Mouse (Mus musculus) neural tube, embryonic 10.5 days (tissue): ENCODE measurements around the gene Ncbp1.
A peak's percentile ranks its signal among the peaks of the same experiment; 100 is the strongest.
"Not testable (repeated sequence)": the region's sequence is repeated elsewhere in the genome, so short reads cannot be mapped to it uniquely, and the experiment has no call there.

Experiments
- DNase-seq: peaks from one replicate; pipeline ENCODE4 v3.0.0-alpha.2; 2017; ENCODE audit warnings: low spot score; ENCODE audit errors: extremely low spot score

Gene Ncbp1

DNA sequence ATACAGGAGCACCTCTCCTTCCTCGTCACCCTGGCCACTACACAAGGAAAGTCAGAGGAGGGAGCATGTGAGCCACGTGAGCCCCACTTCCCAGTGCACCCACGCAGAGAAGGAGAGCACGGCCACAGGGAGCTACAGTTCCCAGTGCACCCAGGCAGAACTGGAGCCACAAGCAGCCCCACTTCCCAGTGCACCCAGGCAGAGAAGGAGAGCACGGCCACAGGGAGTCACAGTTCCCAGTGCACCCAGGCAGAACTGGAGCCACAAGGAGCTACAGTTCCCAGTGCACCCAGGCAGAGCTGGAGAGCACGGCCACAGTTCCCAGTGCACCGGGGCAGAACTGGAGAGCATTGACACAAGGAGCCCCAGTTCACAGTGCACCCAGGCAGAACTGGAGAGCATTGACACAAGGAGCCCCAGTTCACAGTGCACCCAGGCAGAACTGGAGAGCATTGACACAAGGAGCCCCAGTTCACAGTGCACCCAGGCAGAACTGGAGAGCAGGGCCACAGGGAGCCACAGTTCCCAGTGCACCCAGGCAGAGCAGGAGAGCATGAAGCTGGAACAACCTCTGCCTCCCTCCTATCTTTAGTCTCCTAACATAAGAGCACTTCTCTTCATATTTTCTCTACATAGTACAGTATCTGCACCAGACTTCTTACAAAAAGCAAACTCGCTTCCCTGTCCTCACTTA lies 9.0 kb upstream of the Ncbp1 start:
- DNase-seq: no peak

DNA sequence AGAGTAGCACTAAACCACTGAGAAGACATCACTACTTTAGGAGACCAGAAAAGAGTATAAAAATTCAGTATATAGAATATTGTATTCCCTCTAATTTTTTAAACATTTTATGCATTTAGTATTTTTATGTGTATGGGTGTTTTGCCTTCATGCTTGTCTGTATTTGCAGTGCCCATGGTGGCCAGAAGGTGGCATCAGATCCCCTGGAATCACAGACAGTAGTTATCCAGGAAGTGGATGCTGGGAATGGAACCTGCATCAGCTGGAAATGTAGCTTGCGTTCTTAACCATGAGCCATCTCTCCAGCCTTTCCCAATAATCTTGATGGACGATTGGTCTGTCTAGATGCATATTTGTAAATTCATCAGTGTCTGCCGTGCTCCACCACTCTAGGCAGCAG lies 8.2 kb upstream of the Ncbp1 start:
- DNase-seq: peak; percentile 60

DNA sequence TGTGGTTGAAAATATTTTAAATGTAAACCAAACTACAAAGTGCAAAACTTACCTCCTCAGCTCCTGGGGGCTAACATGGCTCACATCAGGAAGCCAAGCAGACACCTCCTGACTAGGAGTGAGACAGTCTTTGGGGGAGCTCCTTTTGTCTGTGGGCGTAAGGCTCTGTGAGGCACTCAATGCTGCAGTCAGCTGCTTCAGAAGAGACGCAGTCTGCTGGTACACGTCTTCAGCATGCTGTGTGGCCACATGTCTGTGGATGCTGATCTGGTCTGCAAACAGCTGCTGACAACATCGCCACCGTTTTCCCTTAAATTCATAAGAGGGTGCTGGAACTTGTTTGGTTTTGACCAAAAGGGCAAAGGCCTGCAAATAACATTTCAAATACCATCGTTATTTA lies 6.6 kb upstream of the Ncbp1 start:
- DNase-seq: no peak

DNA sequence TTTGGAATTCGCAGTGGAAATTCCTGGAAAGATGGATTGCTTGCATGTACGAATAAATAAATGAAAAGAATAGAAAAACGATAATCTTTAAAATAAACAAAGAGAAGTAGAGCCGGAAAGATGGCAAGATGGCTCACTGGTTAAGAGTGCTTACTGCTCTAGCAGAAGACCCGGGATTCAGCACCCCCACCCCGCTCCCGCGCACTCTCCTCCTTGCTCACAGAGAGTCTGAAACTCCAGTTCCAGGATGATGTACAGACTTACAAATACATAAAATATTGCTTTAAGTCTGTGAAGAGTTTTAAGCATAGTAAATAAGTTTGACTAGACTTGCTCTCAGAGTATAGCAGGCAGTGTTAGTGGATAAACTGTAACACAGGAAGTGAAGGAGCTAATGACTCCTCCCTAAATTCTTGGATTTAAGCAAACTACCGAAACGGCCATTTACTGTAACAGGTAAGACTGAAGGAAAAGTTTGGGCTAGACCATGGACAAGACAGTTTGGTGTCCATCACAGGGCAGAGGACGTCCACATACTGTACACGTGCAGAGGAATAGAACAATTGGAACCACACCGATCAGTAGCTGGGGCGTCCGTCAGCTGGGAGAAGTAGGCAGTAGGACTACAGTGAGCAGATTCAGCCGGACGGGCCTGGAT lies 655 bp upstream of the Ncbp1 start:
- no peak for DNase-seq

DNA sequence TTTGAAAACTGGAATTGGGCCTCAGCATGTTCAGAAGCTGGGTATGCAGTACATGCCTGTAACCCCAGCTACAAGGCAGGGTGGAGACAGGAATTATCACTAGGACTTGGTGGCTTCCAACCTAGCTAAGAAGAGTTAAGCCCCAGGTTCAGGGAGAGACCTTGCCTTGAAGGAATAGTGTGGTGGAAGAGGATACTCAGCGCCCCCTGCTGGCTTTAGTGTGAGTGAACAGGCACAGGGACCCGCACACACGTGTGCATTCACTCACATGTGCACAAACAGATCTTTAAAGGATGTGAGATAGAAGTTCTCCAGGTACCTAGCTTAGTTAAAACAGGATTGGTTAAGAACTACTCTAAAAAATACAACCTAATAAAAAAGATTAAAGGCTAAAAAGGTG lies 5.9 kb downstream of the Ncbp1 start:
- DNase-seq: no peak

DNA sequence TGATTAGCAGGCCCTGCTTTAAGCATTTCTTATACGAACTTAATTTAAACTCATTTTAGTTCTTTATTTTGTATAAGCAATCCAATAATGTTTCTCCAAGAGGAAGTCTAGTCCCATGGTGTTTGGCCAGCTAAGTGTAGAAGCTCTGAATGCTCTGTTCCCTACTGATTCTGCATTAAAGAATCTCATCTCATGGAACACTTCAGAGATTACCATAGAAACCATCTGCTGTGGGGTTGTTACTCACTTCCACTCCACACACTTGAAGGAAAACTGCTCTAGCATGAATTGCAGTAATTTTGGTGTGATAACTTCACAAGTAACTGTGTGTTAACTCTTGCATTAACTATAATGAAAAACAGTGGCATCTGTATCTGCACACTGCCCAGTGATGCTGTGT lies 8.5 kb downstream of the Ncbp1 start:
- no peak for DNase-seq

DNA sequence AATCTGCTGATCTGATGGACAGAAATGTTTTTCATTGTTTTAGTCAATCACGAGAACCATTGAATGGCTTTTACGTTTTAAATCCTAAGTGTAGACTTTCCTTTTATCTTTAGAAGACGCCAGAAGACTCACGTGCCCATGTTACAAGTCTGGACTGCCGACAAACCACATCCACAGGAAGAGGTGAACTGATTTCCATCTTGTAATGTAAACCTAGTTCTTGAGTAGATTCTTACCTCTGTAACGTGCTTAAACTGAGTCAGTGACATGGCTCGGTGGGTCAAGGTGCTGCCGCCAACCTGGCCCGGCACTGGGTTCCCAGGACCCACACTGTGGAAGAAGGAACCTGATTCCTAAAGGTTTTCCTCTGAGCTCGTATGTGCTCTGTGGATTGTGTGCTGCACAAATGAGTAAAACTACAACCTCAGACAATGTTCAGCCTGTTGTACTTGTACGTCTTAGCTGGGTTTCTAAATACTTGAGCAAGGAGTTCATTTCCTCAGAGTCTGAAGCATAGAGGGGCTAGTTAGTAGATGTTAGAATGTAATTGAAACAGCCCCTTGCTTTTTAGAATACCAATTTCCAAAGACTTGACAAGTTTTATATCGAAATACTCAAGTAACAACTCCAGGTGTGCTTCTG lies 13.6 kb downstream of the Ncbp1 start:
- no peak for DNase-seq

DNA sequence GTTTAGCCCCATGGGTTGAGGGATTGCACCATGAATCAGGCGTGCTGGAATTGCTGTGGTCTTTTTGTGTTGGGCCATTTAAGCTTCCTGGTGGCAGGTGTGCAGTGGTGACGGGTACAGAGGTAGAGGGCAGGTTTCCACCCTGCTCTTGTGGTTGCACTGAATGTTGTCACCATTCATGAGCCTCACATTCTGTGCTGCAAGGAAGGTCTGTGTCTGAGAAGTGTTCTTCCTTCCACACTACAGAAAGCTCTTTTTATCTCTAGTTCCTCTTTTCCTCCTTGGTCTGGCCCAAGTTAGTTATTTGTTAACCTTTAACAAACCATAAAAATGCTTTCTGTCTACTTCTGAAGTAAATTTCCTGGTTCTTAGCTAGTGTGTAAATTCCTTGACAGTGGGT lies 25.6 kb downstream of the Ncbp1 start:
- no peak for DNase-seq

DNA sequence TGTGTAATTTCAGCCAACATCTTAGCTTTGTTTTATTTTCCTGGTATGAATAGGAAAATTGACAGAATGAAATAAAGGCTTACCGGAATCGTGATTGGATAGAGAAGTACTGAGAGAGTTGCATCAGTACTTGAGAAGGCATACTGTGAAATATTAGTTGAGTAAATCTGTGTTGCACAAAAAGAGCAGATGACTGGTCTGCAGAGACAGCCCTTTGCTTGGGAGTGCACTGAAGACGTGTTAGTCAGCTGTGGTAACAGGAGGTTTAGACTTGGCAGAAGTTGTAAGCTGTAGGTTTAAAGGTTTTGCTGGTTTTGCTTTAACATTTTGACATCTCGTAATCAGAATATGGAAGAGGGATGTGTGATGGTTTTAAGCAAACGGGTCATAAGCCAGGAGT lies 27.4 kb downstream of the Ncbp1 start:
- no peak for DNase-seq

DNA sequence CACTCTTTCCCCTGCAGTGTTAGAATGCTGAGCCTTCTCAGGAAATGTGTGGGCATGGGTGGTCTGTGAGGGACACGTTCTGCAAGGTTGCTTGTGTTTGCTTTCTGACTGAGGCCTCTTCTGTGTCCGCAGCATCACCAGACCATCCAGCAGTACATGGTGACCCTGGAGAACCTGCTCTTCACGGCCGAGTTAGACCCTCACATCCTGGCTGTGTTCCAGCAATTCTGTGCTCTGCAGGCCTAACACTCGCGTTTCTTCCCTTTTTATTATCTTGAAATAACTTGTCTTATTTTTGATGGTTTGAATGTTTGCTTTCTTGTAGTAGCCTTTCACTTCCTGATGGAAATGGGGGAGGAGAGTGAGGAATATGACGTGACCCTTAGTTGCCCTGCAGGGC lies 33.3 kb downstream of the Ncbp1 start:
- no peak for DNase-seq

DNA sequence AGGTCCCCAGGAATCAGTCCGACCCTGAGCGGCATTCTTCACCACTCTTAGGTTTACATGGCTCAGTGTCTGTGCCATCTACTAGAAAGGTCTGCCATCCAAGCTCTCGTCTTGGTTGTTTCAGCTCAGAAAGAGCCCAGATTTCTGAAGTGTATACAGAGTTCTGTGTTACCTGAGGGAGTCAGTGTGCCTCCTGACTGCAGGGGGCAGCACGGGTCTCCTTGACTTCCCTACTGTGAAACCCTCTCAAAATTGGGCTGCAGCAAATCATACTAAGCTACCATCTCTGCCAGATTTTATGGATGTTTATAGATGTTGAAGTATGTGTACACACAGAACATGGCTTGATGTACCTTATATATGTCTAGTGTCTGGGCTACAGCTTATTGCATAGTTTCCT lies 37.9 kb downstream of the Ncbp1 start:
- no peak for DNase-seq

DNA sequence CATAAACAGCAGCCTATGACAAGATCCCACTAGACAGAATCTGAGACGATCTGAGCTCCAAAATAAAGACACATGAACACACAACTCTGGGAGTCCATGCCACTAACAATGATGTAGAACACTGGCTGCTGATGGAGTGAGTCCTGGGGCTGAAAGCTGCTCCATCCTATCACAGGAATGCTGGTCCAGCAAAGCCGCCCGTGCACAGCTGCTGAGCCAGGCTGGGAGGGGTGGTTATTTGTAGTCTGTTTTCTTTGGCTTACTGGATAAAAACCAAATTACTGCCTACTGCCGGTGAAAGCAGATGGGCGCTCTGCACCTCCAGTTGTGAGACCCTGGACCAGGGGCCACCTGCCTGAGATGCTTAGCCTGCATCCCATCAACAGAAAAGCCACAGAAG lies 38.6 kb downstream of the Ncbp1 start:
- no peak for DNase-seq

DNA sequence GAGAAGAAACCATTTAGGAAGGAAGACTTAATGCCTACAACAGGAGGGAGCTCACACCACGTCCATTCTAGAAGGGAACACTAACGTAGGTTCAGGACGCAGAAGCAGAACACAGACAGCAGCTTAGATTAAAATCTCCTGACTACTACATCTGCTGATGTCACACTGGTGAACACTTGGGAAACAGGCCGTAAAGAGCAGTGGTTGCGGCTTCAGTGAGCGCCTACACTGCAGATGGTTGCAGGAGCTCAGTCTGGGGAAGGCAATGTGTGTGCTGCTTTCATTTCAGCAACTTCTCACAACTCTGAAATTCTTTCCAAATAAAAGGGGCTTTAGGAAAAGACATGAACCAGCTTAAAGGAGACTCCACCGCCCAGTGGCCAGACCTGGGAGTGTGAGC lies 39.1 kb downstream of the Ncbp1 start:
- no peak for DNase-seq

DNA sequence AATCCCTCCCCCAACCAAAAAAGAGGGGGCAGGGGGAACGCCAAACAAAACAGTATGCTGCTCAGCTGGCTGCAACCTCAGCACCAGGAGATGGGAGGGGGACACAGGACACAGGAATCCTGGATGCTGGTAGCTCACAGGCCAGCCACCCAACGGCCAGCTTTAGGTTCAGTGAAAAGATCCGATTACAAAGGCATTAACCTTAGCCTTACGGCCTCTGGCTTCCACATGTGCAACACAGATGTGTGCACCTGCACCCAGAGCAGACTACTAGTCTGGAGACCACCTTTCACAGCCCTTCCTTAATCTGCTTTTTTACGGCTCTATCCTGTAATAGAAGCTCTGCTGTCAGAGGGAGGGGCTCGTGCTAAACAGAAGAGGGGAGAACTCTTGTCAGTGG lies 42.8 kb downstream of the Ncbp1 start:
- DNase-seq: peak; percentile 30

DNA sequence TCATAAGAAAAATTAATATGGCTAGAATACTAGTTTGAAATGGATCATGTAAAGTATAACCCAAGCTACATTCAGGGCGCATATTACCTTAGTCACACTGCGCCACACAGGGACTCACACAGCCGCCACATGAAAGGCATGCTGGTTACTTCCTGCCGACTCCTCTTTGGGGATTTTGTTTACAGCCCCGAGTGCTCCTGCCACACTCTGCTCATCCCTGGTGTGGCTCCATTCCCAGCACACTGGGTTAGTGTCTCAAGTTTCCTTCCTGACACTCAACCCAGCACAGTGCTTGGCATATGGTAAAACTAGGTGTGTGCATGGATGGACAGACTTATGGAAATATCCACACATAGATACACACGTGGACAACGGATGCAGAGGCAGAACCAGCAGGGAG lies 43.8 kb downstream of the Ncbp1 start:
- no peak for DNase-seq

DNA sequence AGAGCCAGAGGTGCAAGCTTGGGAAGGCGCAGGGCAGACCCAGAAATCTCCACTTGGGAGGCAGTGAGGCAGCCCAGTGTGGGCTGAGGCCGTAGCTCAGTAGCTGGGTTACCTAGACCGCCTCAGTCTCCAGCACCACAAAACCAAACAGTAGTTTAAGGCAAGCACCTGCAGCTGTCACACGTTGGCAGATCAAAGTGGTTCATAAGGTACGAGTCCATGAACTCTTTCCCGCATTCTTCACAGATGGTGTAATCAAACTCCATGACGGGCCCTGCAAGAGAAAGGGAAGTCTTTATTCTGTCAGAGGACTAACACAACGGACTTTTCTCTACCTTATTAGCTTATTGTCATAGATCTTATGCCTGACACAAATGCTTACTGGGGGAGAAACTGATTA lies 47.0 kb downstream of the Ncbp1 start:
- DNase-seq: no peak

DNA sequence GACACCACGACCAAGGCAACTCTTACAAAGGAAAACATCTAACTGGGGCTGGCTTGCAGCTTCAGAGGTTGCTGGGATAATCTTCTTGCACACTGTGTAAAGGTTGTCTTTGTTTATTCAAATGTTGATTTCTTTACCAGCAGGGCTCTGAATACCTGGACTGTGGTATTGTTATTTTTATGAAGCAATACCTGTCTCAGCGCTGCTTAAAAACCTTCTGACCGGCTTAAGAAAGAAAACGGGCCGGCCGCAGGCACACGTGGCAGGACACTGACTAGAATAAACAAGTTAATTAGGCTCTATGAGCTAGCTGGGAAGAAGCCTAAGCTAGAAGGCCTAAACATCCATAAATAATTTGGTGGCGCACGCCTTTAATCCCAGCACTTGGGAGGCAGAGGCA lies 47.5 kb downstream of the Ncbp1 start:
- DNase-seq: no peak

DNA sequence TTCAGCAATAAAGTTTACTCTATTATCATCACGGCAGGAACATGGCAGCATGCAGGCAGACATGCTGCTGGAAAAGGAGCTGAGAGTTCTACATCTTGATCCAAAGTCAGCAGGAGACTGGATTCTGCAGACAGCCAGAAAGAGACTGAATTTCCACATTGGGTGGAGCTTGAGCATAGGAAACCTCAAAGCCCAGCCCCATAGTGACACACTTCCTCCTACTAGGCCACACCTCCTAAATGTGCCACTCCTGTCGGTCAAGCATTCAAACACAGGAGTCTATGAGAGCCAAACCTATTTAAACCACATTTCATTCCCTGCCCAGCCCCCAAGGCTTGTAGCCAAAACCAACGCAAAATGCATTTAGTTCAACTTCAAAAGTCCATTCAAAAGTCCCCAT lies 48.1 kb downstream of the Ncbp1 start:
- DNase-seq: no peak

DNA sequence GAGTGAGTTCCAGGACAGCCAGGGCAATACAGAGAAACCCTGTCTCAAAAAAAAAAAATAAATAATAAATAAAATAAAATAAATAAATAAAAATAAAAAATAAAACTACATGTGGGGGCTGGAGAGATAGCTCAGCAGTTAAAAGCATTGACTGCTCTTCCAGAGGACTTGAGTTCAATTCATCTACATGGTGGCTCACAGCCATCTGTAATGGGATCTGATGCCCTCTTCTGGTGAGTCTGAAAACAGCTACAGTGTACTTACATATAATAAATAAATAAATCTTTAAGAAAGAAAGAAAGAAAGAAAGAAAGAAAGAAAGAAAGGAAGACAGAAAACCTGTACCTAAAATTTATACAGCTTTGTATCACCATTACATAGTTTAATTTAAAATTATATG lies 53.6 kb downstream of the Ncbp1 start:
- not testable (repeated sequence) for DNase-seq

DNA sequence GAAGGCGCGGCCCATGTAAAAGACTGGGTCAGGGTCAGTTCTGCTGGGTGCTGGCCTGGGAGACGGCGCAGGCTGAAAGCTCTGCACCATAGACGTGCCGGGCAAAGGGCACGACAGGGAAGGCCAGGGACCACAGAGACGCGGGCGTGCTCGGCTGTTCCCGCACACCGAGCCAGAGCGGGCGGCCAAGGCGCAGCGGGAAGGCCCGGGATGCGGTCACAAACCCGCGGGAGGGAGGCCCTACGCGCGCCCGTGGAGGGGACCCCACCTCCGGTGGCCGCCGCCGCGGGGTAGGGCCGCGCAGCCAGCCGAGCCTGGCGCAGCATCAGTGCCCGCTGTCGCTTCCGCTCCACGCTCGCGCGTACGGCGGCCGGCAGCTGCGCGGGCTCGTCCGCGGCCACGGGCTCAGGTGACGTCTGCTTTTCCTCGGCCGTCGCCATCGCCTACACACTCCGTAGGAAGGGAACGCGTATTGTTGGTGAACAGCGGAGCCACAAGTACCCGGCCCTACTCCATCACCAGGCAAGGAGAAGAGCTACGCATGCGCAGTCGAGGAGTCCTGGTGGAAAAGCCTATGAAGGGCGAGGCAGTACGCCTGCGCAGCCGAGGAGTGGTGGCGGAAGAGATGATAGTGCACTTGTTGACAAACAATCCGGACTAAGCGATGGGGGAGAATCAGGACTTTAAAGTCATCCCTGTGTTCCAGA lies 57.5 kb downstream of the Ncbp1 start, which contains the start of gene Xpa:
TSS of gene Xpa (minus strand) at position 531 of the 707 bp plus-strand sequence.
- peak; percentile 95 for DNase-seq

DNA sequence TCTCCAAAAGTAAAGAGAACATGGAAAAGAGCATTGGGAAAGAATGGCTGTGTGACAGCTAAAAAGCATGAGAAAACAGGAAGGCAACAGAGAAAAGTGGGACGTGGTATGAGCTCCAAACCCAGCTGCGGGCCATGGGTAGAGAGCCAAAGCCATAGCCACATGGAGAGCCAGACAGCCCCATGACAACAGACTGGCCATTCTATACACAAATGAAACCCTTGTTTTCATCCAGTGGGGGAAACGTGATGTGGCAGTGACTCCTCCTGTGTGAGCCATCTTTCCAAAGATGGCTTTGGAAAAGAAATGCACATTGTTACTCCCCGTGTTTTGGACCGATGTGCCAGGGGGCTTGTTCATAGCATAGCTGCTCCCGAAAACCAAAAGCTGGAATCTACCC lies 58.1 kb downstream of the Ncbp1 start:
- DNase-seq: no peak

DNA sequence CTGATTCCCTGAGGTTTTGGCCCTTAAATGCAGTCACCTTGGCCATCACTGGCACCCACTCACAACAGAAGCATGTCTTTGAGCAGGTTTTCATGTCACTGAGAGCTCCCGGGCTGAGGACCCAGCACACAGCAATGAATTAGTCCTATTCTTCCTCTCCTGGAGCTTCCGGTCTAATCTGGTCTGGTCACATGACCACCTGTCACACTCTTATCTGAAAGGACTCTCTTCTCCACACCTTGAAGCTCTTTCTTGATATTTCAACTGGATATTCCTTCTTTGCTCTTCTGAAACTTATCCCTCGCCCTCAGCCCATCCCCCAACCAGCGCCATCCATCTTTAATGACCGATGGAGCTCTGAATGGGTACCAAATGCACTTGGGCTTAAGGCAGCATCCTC lies 59.7 kb downstream of the Ncbp1 start:
- no peak for DNase-seq
